Mouse (Mus musculus): Measurements from ENCODE around the gene Adam3.

Adam3 gene

DNA sequence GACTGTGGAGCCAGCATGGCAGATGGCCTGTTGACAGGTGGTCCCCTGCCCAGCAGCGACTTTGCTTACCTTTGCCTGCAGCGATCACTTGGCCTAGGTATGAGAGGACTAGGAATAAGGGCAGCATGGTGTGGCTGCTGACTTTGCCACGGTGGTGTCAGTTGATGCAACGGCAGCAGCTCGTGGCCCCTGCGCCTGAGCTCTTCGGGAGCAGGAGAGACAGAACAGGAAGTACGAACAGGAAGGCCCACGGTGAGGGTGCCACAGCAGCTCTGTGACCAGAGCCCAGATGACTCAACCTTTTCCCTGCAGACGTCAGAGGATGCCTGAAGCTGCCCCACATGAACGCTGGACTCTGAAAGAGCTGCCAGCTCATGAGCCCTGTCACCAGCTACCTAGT is at the start of gene Adam3:
Gene Adam3, minus strand, starts transcription at position 223 of the 400 bp plus-strand sequence.
- DNase-seq = peak; percentile 25

DNA sequence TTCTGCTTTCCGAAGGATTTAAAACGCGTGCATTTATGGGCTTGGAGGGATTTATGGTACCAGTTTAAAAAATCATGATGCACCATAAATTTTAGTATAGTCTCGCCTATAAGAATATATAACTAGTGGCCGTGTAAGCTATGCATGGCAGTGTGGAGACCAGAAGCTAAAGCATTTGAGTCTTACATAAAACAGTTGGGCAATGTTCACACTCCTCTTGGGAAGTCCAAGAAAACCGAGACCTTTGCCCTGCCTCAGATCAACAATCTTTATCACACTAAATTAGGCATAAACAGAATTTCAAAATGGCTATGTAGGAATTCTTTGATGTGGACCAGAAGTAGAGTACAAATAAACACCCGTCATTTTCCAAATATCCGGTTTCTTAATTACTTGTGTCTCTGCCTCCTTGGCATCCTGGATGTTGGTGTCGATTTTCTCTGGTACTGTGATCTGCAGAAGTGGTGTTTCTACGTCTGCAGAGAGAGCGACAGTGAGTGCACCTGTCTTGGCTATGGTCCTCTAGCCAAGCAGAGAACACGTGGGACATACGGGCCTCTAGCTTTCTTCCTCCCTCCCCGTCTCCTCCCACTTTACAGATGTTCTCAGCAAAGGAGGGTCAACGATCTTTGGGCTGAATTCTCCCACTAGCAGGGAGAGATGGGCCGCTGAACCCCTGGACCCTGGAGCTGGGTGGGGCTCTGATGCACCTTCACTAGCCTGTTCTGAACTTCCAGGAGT is 596 bp downstream of the Adam3 start:
- no peak for DNase-seq

Data from thymus, postnatal 4 days (tissue).